Mouse (Mus musculus): Measurements from ENCODE around the gene Lgals2.

Lgals2 gene

DNA sequence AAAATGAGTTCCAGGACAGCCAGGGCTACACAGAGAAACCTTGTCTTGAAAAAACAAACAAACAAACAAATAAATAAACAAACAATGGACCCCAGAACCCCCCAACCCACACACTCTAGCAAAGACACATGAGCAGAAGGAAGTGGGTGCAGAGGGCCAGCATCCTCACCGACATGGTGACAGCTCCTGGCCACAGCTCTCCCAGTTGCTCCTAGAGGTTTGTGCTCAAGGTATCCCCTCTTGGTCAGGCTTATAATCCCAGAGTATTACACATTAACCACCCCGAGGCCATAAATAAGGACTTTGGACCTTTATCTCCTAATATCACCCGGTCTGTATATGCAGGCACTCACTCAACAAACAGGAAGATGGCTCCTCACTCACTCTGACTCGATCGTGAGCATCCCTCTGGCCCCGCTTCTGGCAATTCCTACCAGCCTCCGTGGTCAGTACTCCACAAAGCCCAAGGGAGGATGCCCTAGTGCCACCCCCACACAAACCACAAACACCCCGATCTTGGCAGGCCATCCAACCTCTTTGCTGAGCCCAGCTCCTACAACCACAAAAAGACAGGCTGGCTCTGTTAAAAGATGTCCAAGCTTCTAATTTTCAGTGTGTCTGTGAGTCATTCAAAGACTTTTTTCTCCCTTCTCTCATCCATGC lies at the start of gene Lgals2:
Gene Lgals2, minus strand, starts transcription at position 227 of the 663 bp plus-strand sequence.
- DNase-seq (ENCODE audit: low spot score): no peak

DNA sequence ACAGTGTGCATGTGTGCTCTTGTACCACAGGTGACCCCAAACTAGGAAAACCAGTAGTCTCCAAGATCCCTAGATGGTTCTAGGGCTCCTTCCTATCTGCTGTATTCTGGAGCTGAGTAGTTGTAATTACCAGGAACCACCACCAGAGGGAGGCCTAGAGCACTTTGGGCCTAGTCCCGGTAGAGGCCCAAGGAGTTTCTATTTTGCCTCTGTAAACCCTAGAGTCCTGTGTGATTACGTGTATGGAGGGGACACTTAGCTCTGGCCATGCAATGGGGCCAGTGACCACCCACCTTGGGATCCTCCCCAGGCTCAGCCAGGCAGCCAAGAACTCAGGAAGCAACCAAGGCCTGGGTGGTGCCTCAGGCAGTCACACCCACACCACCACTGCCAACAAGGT lies 47.9 kb upstream of the Lgals2 start:
- peak; percentile 86 for DNase-seq (ENCODE audit: low spot score)

DNA sequence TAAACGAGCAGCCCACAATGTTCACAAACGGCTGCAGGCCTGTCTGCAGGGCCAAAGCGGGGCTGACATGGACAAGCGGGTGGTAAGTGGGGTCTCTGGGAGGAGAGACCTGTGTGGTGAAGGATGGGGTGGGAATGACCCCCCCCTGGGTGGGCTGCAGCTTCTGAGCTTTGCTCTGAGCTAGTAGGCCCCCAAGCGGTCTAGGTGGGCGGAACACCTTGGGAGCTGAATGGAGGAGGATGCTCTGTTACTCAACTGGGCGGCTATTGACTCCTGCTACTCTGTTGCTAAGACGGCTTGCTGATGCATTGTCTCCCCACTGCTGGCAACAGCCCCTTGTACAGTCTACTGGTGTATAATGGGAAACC lies 46.1 kb upstream of the Lgals2 start:
- no peak for DNase-seq (ENCODE audit: low spot score)

DNA sequence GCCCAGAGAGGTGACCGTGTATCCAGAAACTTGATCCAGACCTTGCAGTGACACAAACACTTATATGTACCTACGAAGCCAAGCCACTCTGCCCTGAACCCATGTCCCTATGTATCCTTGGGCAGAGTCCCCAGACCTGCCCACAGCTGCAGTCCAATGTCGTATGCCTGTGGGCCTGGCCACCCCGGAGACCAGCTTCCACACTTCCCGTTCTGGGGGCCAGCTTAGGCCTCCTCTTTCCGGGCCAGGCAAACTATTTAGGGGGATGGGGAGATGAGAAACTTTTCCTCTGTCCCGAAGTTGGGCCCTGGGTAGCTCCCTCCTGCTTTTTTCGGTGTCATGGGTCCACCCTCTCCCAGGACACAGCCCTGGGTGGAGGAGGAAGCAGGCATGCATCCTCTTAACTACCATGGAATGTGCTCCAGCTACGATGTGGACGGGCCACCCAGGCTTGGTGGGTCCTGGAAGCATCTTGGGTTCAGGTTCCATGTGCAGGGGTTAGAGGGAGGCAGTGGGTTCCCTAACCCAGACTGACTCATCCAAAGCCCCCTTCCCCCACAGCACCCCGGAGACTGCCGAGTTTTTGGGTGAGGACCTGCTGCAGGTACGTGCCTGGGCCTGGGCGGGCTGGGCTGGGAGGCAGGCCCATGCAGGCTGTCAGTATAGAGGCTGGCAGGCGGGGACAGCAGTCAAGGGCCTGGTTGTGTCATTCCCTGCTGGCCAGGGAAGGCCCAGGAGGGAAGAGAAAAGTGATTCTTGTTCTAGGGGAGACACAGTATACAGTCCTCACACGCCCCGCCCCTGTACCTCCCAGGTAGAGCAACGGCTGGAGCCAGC lies 45.5 kb upstream of the Lgals2 start:
- peak; percentile 48 for DNase-seq (ENCODE audit: low spot score)

DNA sequence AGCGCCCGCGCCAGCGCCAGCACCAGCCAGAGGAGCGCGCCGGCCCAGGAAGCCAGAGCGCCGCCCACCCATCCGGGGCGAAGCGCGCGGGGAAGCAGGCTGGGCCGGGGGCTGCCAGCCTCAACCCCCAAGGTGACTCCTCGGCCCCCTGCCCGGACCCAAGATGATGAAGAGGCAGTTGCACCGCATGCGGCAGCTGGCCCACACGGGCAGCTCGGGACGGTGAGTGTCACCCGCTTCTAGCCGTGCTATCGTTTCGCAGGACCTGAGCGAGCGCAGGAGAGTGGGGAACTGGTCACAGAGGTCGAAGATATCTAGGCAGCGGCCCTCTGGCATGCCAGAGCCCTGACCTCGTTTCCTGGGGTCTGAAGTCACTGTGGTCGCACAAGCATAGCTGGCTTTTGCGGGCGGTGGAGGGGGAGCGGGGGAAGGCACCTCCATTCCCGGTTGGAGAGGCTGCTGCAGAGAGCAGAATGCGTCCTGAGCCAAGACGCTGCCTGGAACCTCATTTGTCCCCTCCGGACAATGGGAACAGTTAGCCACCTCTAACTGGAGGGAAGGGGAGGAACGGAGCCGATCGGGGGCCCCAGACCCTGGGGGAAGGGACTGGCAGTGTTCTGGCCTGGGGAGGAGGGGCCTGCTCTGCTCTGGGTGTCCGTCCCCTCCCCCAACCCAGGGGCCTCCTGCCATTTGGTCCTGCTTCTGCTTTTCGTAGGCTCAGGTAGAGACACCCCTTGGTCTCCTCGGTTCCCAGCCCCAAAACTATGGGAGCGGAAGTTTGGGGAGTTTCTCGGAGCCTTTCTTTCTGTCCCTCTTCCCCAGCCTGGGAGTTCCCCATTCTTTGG lies 44.6 kb upstream of the Lgals2 start, which contains the start of gene Sh3bp1:
Gene Sh3bp1, plus strand, starts transcription at position 29 of the 845 bp plus-strand sequence.
- DNase-seq (ENCODE audit: low spot score): peak; percentile 77

DNA sequence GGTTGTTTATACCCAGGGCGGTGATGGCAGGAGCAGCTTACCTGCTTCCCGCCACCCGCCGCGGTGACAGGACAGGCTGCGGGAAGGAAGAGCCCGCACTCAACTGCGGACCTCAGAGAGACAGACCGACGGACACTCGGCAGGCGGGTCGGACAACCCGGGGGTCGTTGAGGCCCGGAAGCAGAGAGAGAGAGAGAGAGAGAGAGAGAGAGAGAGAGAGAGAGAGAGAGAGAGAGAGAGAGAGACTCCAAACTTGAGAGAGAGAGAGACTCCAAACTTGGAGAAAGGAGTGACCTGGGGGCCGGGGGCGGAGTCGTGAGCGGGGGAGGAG lies 44.0 kb upstream of the Lgals2 start, which contains the start of gene Gm49510:
Gene Gm49510, plus strand, starts transcription at position 259 of the 331 bp plus-strand sequence.
- DNase-seq (ENCODE audit: low spot score): no peak

DNA sequence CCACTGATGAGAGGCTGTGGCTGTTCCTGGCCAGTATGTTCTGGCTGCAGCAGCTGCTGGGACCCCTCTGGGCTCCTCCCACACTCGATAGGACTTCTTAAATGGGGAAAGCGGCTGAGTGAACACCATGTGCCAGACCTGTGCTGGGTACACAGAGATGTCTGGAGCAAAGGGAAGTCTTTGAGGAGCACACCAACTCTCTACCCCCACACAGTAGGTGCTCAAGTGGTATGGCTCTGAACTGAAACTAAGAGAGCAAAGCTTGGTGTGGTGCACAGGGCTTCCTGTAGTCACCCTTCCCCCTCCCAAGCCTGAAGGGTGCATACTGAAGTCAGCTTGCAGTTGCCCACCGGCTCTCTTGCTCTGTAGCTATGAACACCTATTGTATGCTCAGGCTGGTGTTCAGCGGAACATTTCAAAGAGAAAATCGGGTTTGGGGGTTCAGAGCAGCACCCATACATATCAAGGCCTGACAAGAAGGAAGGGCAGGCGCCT lies 43.2 kb upstream of the Lgals2 start:
- no peak for DNase-seq (ENCODE audit: low spot score)

DNA sequence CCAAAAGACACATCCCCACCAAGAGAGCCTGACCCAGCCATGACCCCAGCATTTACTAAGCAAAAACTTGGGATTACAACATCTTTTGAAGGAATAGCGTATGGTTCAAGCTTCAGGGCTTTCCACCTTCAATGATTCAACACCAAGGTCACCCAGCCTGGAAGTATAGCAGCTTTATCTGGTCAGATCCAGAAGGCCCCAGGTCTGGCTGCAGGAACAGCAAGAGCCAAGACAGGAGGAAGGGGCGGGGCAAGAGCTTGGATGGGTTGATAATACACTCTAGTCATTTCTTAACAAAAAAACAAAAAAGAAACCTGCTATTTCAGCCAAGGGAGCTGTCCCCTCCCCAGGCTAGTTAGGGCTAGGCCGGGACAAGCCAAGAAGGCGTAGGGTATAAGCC lies 42.2 kb upstream of the Lgals2 start:
- no peak for DNase-seq (ENCODE audit: low spot score)

DNA sequence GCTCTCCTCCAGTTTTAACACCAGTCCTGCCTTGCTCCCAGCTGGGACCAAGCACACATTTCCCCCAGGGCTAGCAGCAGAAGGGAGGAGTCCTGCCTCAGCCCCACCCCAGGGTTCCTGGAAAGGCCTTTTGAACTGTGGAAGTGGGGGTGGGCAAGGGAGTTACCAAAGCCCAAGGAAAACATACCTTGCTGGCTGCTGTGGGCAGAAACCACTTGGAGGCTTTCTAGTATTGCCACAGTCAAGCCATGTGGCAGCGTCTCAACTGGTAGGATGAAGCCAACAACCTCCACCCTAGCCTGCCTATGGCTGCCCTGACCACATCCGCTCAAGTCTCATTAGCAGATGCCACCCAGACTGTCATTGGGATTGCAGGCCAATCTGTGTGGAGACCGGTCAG lies 40.8 kb upstream of the Lgals2 start:
- no peak for DNase-seq (ENCODE audit: low spot score)

DNA sequence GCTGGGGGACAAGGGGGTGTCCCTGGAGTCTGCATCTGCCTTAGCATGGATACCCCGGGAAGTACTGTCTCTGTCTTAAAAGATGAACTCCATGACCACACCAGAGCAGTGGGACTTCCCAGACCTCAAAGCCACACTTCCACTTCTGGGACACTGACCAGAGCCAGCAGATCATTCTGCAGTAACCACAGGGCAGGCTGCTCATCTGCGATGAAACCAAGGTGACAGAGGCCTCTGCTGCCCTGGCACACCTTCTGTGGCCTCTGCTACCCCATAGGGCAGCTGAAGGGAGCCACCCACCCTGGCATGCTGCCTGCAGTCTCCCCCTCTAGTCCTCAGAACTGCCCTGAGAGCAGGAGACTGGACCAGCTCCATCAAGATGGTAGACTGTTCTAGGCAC lies 40.4 kb upstream of the Lgals2 start:
- no peak for DNase-seq (ENCODE audit: low spot score)

DNA sequence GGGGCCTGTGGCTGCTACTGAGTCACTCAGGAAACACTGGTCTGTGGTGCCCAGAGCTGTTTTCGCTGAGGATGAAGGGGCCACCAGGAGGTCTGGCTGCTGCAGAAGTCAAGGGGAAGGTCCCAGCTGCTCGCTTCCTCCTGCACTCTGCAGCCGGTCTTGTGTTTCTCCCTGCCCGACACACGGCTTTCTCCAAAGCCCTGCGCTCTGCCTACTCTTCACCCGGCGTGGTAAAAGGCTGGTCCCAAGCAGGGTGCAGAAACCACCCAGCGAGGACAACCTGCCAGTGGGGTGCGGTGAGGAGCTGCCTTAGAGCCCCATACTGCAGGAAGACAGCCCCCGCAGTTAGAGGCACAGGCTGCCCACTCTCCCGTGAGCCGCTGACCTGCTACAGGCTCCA lies 39.4 kb upstream of the Lgals2 start:
- DNase-seq (ENCODE audit: low spot score): no peak

DNA sequence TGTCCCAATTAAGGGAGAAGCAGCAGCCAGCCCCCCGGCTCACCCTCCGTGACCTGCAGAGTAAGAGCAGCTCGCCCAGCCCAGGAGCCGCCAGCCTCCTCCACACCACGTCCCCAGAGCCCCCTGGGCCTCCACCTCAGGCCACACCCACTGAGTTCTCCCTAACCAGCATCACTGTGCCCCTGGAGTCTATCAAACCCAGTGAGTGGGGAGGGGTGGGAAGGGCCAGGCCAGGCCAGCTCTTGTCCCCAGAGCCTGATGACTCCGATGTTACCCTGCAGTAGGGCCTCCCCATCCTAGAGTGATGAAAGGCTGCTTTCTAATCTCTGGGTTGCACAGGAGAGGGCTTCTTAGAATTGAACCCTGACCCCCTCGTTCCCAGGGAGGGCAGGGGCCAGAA lies 37.1 kb upstream of the Lgals2 start:
- no peak for DNase-seq (ENCODE audit: low spot score)

DNA sequence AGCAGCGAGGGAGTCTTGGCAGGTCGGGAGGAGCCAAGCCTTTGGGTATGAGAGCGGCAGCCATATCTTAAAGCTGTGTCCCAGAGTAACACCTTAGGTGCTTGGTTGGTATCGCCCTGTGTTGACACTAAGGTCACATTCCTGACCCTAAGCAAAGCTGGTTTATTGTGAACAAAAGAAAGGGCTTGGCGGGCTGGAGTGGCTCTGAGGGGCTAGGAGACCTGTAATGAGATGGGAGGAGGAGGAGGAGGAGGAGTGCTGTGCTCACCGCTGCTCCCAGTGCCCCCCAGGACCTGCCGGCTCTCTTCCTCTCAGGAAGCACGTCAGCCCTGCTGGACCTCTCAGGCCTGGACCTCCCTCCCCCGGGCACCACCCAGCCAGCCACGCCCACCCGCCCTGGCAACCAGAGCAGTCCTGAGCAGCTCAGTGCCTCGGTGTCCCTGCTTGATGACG lies 34.1 kb upstream of the Lgals2 start:
- DNase-seq (ENCODE audit: low spot score): no peak

DNA sequence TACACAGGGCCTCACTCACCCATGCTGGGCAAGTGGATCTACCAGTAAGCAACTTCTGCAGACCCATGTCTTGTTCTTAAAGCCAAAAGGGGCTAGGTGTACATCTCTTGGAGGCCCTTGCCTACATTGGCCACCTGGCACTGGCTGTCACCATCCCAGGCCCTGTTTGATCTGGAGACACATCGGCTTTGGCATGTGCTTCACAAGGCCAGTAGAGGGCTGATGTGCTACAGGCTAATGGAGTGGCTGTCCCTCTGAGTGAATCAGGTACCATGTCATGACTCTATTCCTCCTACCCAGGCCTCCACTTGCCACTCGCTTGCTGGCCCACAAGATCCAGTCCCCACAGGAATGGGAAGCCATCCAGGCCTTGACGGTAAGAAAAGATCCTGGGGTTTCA lies 26.5 kb upstream of the Lgals2 start:
- no peak for DNase-seq (ENCODE audit: low spot score)

DNA sequence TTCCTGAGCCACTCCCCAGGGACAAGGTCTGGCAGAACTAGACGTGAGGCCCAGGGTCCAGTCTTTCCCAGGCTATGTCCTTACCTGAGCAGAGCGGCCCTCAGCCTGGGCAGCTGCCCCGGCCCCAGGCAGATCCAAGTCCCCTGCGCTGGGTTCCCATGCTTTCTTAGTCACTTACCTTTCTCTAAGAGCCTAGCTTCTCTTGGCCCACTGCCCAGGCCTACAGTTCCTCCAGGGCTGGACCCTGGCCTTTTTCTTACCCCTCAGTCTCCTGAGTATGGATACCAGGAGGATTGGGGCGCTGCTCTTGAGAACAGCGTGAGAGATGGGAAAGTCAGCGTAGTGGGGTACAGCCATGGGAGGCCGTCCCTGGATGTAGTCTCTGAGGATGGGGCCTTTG lies 25.1 kb upstream of the Lgals2 start:
- no peak for DNase-seq (ENCODE audit: low spot score)

DNA sequence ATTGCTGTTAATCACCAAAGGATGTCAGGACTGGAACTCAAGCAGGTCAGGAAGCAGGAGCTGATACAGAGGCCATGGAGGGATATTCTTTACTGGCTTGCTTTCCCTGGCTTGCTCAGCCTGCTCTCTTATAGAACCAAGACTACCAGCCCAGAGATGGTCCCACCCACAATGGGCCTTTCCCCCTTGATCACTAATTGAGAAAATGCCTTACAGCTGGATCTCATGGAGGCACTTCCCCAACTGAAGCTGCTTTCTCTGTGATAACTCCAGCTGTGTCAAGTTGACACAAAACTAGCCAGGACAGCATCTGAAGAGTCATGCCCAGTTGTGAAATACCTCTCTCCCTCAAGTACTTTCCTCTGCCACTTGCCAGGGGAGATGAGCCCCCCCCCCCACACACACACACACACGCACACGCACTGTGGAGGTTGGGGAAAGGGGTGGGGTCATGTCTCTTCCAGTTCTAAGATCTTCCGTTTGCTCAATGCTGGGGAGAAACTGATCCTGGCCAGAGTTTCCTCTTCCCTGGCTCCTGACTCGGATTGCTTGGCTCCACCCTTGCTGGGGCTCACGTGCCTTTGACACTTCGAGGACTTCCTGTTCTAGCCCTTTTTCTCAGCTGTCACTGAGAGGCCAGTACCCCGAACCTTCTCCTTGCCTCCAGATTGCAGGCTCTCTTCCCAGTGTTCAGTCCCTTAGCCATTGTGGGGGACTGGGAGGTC lies 23.6 kb upstream of the Lgals2 start:
- peak; percentile 39 for DNase-seq (ENCODE audit: low spot score)

DNA sequence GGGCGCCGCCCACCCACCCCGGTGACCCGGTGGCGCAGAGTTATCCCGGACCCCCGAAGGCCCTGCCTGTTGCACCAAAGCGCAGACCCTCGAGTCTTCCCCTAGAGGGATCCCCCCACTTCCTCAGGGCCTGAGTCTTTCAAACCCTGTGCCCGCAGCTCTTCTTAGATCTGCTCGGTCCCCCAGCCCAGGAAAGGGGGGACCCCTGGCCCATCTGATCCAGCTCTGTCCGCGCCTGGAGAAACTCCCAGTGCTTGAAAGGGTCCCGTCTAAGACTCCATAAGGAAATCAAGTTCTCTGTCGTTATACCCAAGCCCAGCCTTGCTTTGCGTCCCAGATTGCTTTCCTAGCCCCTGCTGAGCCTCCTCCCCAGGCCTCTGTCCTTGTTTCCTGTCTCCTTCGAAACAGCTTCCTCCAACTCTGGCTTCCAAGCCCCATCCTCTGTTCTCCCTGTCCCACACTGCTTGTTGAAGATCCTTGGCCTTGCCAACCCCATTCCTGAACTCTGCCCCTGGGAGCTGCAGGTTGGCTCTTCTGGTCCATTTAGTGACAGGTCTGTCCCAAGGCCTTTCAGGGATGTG lies 22.6 kb upstream of the Lgals2 start:
- no peak for DNase-seq (ENCODE audit: low spot score)

DNA sequence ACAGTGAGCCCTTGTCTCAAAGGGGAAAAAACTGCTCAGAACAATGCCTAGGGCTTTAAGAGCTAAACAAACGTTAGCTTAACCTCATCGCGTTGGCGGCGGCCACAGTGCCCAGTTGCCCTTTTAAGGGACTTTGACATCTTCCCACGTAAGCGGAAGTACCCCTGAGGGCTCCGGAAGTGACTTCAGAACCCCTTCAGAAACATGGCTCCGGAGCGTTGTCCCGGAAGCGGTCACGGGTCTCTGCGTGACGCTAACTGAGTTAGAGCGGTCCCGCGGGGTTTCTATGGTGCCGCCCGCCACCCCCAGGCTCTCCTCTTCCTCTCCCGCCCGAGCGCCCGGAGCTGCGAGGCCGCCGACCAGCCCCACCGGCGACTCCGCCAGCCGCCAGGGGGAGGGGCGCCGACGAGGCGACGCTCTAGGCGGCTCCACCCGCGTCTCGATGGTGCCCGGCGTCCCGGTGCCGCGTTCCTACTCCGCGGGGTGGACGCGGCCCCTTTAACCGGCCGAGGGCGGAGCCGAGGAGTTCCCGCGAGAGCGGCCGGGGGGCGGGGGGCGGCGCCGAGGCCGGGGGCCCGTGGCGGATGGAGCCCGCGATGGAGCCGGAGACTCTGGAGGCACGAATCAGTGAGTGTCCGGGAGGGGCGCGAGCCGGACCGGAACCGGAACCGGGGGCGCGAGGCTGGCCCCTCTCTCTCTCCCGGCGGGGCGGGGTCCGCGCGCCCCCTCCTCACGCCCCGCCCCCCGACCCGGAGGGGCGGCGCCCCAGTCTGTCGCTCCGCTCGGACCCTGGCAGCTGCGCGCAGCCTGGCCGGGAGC lies 21.9 kb upstream of the Lgals2 start, which contains the start of gene Gga1:
Gene Gga1, plus strand, starts transcription at position 200 of the 819 bp plus-strand sequence.
- peak; percentile 94 for DNase-seq (ENCODE audit: low spot score)

DNA sequence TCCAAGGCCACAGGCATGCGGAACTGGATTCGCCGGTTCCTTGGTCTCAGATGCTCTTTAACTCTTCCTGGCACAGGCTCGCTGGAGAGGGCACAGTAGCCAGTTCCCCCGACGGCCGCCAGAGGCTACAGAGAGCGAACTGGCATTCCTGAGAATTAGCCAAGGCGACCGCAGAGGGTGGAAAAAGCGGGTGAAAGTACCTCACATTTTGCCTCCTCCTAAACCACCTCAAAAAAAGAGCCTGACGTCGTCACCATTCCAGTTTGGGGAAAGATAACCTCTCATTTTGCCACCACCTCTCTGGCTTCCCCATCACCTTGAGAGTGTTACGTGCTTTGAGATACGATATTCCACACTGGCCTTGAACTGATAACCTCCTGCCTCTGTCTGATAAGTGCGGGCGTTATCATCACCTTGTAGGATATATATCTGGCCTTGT lies 20.9 kb upstream of the Lgals2 start:
- peak; percentile 94 for DNase-seq (ENCODE audit: low spot score)

DNA sequence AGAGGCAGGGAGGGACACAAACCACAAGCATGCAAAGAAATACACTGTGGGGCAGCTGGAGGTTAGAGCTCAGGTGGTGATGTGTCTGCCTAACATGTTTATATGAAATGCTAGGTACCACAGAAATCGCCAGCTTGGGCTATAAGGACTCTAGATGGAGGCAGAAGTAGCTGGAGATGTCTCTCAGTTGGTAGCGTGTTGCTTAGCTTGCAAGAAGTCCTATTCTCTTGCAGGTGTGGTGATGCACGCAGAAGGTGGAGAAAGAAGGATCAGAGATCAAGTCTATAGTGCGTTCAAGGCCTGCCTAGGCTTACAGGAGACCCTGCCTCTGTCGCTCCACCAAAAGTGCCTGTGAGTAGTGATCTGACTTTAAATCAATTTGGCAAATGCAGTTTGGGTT lies 20.2 kb upstream of the Lgals2 start:
- no peak for DNase-seq (ENCODE audit: low spot score)

Measured in urinary bladder, postnatal 14 days (tissue).